Mouse (Mus musculus): ENCODE data around the gene Wdr95. TPM values are rescaled to one million over a fixed set of nuclear protein-coding genes. Genes with fewer than 3 reads are reported as not detected.

Wdr95 gene
- polyA plus RNA-seq, 1 experiment from 2014 or later: 0.84 TPM

Other genes with a start within 250 kb of the Wdr95 start
- 2.1 and 2.5 TPM in 2 replicates for gene Medag, start 116.9 kb upstream of the Wdr95 start, polyA plus RNA-seq (2015; fragmentation: Nextera tagmentation; extraction: Ambion mirVana)
- gene Tex26, start 89.0 kb upstream of the Wdr95 start, polyA plus RNA-seq (2015; fragmentation: Nextera tagmentation; extraction: Ambion mirVana): 0.93 and 1.5 TPM in 2 replicates
- 83.7 and 92.0 TPM in 2 replicates for gene Hsph1, start 107.7 kb downstream of the Wdr95 start, polyA plus RNA-seq (2015; fragmentation: Nextera tagmentation; extraction: Ambion mirVana)
- 10.7 and 12.2 TPM in 2 replicates for gene B3glct, start 149.6 kb downstream of the Wdr95 start, polyA plus RNA-seq (2015; fragmentation: Nextera tagmentation; extraction: Ambion mirVana)

All from hindbrain, embryonic 13.5 days (tissue).